In the genomic region with DNA sequence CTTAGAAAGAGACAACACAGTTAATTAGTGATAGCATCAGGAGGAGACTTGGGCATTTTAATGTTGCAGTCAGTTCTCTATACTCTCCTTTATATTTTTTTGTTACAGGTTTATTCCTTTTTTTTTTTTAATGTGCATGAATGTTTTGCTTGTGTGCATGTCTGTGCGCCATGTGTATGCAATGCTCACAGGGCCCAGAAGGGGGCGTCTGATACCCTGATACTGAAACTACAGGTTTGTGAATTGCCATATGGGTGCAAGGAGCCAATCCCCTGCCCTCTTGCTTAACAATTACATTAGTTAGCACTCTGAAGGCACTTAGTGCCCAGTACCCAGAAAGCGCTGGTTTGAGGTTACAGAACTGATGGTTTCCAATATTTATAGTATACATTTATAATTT, we compare ENCODE assay signal across 20 mouse cellular contexts.
DNase-seq lines count a peak whose midpoint lies in the region; ATAC-seq and TF ChIP-seq lines count a peak whose summit lies in the region.
"Had no signal": no experiment of that assay in that cellular context is flagged by ENCODE, and none has a peak within 500 bp of the region (broad histone marks: within the 10 kb centered on the region; RNA-seq: fewer than 3 reads in every experiment).

No protein-coding gene starts in this region.

- no peak overlapping the region for H3K4me2 ChIP-seq in liver, postnatal 0 days (ENCODE audit: low read depth, low read length)
- no peak overlapping the region for H3K4me2 ChIP-seq in liver, embryonic 12.5 days
- no peak overlapping the region for H3K4me2 ChIP-seq in hindbrain, embryonic 14.5 days (replicated peaks)
- H3K4me2 ChIP-seq: embryonic facial prominence, embryonic 15.5 days; forebrain, embryonic 13.5 days; hindbrain, embryonic 13.5 days; neural tube, embryonic 15.5 days had no signal

- H3K4me3 ChIP-seq in liver, postnatal 0 days (ENCODE audit: low read depth, low read length): no peak overlapping the region
- H3K4me3 ChIP-seq in liver, embryonic 12.5 days: no peak overlapping the region
- no peak overlapping the region for H3K4me3 ChIP-seq in hindbrain, embryonic 14.5 days (replicated peaks; ENCODE audit: low read length)
- H3K4me3 ChIP-seq: embryonic facial prominence, embryonic 15.5 days; forebrain, embryonic 13.5 days; hindbrain, embryonic 13.5 days; midbrain, embryonic 10.5 days; neural tube, embryonic 15.5 days had no signal

- peak; percentile 37 for TF ChIP-seq CTCF in liver, postnatal 0 days (IDR thresholded peaks at IDR 0.05; ENCODE audit: low read depth)

- H3K27me3 ChIP-seq in liver, postnatal 0 days (ENCODE audit: insufficient read depth, low read length): no peaks in the 10 kb centered on the region
- H3K27me3 ChIP-seq in liver, embryonic 12.5 days (replicated peaks): no peaks in the 10 kb centered on the region
- no peaks in the 10 kb centered on the region for H3K27me3 ChIP-seq in hindbrain, embryonic 14.5 days (ENCODE audit: control insufficient read depth, insufficient read depth, low read length)
- H3K27me3 ChIP-seq: embryonic facial prominence, embryonic 15.5 days; forebrain, embryonic 13.5 days; hindbrain, embryonic 13.5 days; neural tube, embryonic 15.5 days had no signal

- no peaks in the 10 kb centered on the region for H3K36me3 ChIP-seq in liver, postnatal 0 days (replicated peaks; ENCODE audit: insufficient read depth, low read length)
- no peaks in the 10 kb centered on the region for H3K36me3 ChIP-seq in liver, embryonic 12.5 days
- H3K36me3 ChIP-seq in hindbrain, embryonic 14.5 days (replicated peaks; ENCODE audit: control insufficient read depth, insufficient read depth): no peaks in the 10 kb centered on the region
- H3K36me3 ChIP-seq: embryonic facial prominence, embryonic 15.5 days; hindbrain, embryonic 13.5 days; midbrain, embryonic 10.5 days; neural tube, embryonic 15.5 days had no signal

- H3K9ac ChIP-seq in liver, postnatal 0 days (replicated peaks): no peak overlapping the region
- H3K9ac ChIP-seq in liver, embryonic 12.5 days: no peak overlapping the region
- H3K9ac ChIP-seq in hindbrain, embryonic 14.5 days: no peak overlapping the region
- H3K9ac ChIP-seq: embryonic facial prominence, embryonic 15.5 days; forebrain, embryonic 13.5 days; hindbrain, embryonic 13.5 days; liver, embryonic 14.5 days; neural tube, embryonic 15.5 days had no signal

- peaks cover 10% of the 10 kb centered on the region; the same call in 1 of the 2 replicates for H3K4me1 ChIP-seq in liver, postnatal 0 days (ENCODE audit: insufficient read depth)
- H3K4me1 ChIP-seq in liver, embryonic 12.5 days: no peaks in the 10 kb centered on the region; the same call in 1 of the 2 replicates
- H3K4me1 ChIP-seq in hindbrain, embryonic 14.5 days (replicated peaks; ENCODE audit: control insufficient read depth, insufficient read depth, low read length): no peaks in the 10 kb centered on the region
- H3K4me1 ChIP-seq: embryonic facial prominence, embryonic 15.5 days; forebrain, embryonic 13.5 days; neural tube, embryonic 15.5 days had no signal

- H3K27ac ChIP-seq in liver, postnatal 0 days (ENCODE audit: low read depth): no peak overlapping the region
- H3K27ac ChIP-seq in liver, embryonic 12.5 days: no peak overlapping the region
- H3K27ac ChIP-seq in hindbrain, embryonic 14.5 days: no peak overlapping the region
- H3K27ac ChIP-seq: embryonic facial prominence, embryonic 15.5 days; forebrain, embryonic 13.5 days; hindbrain, embryonic 13.5 days; liver, embryonic 14.5 days; midbrain, embryonic 10.5 days; neural tube, embryonic 15.5 days had no signal

- no peaks in the 10 kb centered on the region for H3K9me3 ChIP-seq in liver, postnatal 0 days (ENCODE audit: low read length)
- H3K9me3 ChIP-seq in liver, embryonic 12.5 days (replicated peaks): no peaks in the 10 kb centered on the region
- no peaks in the 10 kb centered on the region for H3K9me3 ChIP-seq in hindbrain, embryonic 14.5 days (ENCODE audit: control insufficient read depth, low read length)
- H3K9me3 ChIP-seq: embryonic facial prominence, embryonic 15.5 days; forebrain, embryonic 13.5 days; hindbrain, embryonic 13.5 days; midbrain, embryonic 10.5 days; neural tube, embryonic 15.5 days had no signal

- DNase-seq in CD4-positive, CD25-positive, alpha-beta regulatory T cell, adult 2 months (ENCODE audit: low read depth, low spot score): peak; percentile 11
- DNase-seq in liver, postnatal 0 days: no peak
- peak; percentile 74 for DNase-seq in ES-CJ7 (ENCODE audit: low read depth, low spot score)
- peak; percentile 25 for DNase-seq in induced T-regulatory cell, adult 2 months (ENCODE audit: low read depth)
- no peak for DNase-seq in hindbrain, embryonic 14.5 days (ENCODE audit: low spot score)
- DNase-seq in cerebellum, postnatal 25 days: no peak
- DNase-seq: adrenal gland, postnatal 14 days; cerebellum, adult 9-10 months; heart, adult 11 months; kidney, adult 2 months; left cerebral cortex, postnatal 4 days; lung, postnatal 14 days had no signal

- no peak for ATAC-seq in CD4-positive, CD25-positive, alpha-beta regulatory T cell, adult 4 months
- ATAC-seq in liver, postnatal 0 days: no peak
- ATAC-seq in liver, embryonic 12.5 days: no peak
- no peak for ATAC-seq in hindbrain, embryonic 14.5 days (ENCODE audit: low FRiP score)
- ATAC-seq: forebrain, embryonic 13.5 days had no signal

- 74% methylated on average over 3 of the region's 3 CpGs for WGBS in liver, postnatal 0 days (ENCODE audit: insufficient replicate concordance)
- WGBS in liver, embryonic 12.5 days (ENCODE audit: insufficient replicate concordance): 74% methylated on average over 3 of the region's 3 CpGs
- WGBS in hindbrain, embryonic 14.5 days: 85% methylated on average over 3 of the region's 3 CpGs

- no peak for TF ChIP-seq EP300 in liver, postnatal 0 days (IDR thresholded peaks at IDR 0.05; ENCODE audit: low read depth)

Comparison
In these comparisons a context has a peak if more than half of its experiments do, and no peak if none do; other contexts are left out.
1. DNase-seq: peak in CD4-positive, CD25-positive, alpha-beta regulatory T cell, adult 2 months (single experiment), ES-CJ7 (single experiment) and induced T-regulatory cell, adult 2 months (single experiment); none in liver, postnatal 0 days (single experiment), hindbrain, embryonic 14.5 days (single experiment) and cerebellum, postnatal 25 days (0 of 2).